Mouse (Mus musculus) left cerebral cortex, adult 11 months (tissue): ENCODE measurements around the gene Miox.

ENCODE experiments used
- DNase-seq: peaks from one replicate; pipeline ENCODE4 v3.0.0; 2022; ENCODE audit warnings: low spot score

Gene Miox

DNA sequence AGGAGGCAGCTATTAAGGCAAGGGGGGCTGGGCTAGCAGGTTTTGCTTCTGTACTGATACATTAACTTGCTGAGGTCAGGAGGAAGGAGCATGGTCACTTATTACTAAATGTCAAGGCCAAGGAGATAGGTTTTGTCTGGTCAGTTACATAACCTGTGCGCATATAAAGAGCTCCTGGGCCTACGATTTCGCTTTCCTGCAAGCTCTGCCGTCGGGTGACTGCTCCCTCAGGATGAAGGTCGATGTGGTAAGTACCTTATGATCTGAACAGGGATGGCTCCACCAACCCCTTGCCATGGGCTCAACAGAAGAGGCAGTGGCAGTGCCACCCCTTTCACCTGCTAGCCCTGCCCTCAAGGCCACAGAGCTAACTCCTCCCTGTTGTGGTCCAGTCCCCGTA, at the start of gene Miox:
TSS of gene Miox (plus strand) at position 128 of the 400 bp plus-strand sequence.
- no peak for DNase-seq

DNA sequence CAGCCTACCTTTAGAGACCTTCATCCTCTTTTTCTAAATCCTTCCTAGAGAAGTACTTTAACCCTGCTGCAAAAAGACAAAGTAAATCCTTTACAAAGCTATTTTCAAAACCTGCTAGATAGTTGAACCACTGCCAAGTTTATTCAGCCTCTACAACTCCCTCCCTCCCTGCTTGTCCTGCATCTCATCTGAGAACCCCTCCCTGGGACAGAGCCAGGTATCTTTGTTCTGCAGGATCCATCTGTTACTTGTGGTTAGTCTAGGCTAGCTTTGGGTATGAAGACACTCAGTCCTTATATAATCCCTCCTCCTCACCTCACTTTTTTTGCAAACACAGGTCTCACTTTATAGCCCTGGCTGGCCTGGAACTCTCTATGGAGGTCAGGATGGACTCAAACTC, 49.2 kb upstream of the Miox start:
- no peak for DNase-seq

DNA sequence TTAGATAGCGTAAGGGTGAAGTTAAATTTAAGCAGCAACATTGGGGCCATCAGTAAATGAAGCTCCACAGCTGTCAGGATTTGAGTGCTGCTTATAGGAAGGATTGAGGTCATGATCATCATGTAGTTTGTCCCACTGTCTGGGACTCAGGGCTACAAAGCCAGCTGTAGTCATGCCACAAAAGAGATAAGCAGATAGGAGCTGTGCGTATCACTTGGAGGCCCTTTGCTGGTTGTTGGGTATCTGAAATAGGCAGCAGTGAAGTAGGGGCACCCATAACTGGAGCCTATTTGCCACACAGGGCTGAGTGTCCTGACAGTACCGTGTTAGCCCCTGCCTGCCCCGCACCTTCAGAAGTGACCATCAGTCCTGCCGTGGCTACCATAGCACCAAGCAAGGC, 48.7 kb upstream of the Miox start:
- DNase-seq, result no peak

DNA sequence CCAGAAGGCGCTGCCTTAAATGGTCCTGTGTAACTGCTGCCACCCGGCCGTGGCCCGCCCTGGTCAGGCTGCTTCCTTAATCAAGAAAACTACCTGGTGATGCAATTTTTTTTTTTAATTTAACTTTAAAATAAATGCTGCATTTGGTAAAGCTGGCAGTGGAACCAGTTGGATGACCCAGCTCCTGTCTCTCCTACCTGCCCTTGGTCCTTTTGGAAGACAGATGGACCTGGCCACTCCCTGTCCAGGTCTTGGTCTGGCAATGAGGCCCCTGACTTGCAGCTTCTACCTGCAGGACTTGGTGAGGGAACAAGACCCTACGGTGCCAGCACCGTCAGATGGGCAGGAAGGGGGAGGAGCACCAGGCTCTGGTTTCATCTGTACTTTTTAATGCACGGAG, 48.1 kb upstream of the Miox start:
- no peak for DNase-seq

DNA sequence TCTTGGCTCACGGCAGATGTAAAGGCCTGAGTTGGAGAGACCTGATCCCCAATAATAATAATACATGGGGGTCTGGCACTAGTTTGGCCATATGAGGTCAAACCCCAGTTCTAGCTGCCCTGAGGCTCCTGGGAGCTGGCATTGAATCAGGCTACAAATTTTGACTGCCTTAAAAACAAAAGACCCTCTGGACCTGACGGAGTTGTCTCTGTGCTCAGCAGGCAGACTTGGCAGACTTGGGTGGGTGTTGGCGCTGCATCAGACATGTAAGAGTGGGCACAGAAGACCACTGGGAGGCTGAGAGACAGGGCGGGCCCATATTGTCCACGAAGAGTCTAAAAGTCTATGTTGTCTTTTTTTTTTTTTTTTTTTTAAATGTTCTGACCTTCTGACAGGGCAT, 47.6 kb upstream of the Miox start:
- DNase-seq, result no peak

DNA sequence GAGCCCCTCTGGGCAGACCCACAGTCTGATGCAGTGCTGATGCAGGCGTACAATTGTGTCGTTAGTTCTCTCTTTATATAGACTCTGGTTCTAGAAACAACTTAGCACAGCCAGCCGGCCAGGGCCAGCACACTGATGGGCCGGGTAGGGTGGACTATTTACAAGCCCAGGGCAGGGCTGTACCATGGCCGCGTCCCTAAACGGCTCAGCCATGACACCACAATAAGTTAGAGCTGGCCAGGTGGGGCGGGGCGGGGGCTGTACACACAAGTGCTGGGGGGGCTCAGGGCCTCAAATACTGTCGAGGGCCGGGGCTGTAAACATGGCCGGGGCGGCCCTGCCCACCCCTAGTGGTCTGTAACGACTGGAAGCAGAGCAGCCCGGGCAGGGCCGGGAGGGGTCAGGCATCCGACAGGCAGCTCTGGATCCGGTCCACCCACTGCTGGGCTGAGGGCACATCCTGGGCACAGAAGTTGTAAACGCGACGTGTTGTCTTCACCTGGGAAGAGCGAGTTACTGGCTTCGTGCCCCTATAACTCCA, 45.9 kb upstream of the Miox start:
- no peak for DNase-seq

DNA sequence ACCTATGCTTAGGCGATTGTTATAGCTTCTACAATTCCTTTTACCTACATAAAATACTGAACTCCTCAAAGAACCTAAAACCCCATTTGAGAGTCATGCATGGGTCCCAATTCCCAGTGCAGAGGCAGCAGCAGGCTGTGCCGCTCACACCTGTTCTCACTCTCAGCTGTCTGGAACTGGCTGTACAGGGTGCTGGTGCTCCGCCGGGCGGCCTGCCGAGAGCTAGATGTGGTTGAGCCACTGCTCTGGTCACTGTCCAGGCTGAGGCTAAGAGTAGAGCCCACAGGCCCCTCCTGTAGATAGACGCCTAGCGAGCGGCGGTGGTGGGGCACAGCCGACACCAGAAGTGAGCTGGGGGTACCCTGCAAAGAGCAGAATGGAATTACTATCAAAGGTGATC, 44.7 kb upstream of the Miox start:
- no peak for DNase-seq

DNA sequence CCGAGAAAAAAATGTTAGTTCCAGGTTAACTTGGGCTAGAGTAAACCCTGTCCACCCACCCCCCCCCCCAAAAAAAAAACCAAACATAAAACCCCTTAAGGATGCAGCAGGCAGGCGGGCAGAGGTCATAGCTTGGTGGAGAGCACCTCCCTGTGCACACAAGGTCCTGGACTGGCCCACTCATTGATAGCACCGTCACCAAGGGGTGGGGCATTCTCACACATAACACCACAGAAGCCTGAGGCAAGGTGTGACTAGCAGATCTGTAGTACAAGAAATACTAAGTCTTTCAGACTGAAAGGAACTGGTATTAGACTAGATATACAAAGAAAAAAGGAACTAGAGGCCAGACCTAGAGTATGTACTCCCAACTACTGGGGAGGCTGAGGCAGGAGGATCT, 42.7 kb upstream of the Miox start:
- DNase-seq, result no peak

DNA sequence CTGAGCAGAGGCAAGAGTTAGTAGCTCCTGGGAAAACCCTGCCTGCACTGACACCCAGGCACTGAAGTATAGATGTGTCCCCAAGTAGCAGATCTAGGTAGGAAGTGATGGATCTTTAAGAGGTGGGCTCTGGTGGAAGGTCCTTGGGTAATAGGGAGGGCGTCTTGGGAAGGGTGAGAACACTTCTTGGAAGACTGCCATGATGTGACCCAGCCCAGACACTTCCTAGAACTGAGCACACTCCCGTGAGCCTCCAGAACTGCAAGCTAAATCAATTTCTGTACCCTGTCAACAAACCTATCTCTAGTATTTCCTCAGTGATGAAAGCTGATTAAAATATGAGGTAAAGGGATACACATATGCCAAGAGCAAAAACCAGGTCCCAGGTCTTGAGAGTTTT, 41.4 kb upstream of the Miox start:
- no peak for DNase-seq

DNA sequence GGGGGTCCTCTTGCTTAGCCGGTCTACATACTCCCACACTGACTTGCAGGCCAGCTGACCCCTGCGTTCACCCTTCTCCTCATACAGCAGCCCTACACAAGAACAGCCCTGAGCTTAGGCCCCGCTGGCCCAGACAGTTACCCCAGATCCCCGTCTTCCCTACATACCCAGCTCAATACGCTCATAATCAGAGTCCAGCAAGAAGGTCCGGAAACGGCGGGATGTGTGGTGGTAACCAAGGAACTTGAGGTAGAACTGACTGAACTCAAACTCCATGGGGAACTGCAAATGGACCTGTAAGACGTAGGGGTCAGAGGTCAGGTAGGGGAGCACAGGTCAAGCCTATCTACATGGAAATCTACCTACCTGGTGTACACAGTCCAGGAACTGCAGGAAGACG, 40.4 kb upstream of the Miox start:
- no peak for DNase-seq

DNA sequence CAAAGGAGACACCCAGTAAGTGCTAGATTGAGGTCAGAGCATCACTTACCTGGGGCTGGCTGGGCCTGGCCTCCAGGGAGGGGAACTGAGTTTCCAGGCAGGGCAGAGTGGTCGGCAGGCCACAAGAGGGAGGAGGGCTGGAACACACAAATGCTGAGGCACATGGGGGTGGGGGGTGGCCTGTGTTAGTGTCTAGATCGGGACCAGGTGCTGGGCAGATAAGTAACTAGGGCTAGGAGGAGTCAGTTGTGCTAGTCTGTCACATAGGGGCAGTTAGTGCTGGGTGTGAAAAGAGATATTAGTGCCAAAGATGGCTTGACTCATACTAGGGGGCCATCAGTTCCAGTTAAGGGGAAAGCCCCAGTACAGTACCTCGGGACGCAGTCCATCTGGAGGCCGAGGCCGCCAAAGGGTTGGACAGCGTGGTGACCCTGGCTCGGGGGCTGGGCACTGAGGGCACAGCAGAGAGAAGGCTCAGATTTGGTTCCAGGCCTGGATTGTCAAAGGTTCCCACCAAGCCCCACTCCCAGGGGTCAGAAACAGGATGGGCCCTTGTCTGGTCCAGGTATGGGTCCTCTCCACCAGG, 38.5 kb upstream of the Miox start:
- no peak for DNase-seq

DNA sequence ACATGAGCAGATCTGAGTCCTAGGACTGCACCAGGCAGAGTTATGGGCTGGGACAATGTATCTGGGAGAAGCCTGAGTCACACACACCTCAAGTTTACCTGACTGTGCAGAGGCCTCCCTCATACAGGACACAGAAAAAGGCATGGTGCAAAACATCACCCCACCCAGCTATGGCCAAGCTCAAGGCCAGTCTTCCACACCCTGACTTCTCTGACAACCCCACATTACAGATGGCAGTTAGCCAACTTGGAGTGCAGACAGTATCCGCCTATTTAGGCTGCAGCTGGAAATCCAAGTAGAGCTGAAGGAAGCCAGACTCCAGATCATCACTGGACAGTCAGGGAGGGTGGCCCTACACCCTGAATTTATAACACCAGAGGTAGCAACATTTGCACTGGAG, 37.7 kb upstream of the Miox start:
- no peak for DNase-seq

DNA sequence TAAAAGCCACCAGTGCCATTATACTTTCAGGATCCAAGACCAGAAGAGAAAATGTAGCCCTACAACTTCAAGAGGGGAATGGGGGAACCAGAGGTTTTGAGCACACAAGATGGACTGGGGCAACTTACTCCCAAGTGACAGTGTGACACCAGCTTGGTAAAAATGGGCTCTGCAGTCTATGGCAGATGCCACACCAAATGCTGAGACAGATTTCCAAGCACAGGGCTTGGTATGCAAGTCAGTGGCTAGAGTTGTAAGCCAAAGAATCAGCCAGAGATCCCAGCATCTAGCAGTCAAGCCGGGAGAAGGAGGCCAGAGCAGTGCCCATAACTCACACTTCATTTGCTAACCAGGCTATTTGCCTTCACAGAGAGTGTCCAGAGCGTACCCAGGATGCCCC, 36.5 kb upstream of the Miox start:
- no peak for DNase-seq

DNA sequence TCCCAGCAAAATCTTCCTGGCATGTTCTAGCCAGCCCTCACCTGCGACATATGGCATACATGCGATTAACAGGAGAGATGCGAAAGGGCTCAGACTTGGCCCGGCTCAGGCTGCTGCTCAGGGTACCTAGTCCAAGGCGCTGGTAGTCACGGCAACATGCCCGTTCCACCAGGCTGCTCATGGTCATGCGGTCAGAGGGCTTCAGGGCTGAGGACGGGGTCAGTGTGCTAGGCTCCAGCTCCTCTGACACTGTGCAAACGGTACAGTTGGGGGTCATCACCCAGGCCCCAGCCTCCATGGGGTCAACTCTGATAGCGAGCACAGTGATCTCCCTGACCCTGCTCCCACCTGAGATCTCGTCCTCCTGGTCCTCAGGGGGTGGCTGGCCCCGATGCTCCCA, 34.0 kb upstream of the Miox start:
- no peak for DNase-seq

DNA sequence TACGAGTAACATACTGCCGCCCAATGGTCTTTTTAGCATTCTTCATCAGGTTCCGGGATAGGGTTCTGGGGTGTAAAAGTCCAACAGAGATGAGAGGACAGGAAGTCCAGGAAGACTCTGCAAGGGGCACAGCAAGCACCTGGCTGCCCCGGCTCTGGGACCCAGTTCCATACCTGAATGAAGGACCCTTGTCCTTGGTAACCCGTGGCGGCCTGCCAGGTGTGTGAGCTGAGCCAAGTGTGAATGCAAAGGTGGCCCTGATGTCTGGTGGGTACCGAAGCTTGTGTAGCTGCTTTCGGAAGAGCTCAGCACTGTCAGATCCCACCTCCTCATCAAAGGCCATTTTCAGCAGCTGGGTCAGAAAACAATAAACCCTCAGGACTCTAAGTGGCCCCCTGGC, 33.6 kb upstream of the Miox start:
- no peak for DNase-seq

DNA sequence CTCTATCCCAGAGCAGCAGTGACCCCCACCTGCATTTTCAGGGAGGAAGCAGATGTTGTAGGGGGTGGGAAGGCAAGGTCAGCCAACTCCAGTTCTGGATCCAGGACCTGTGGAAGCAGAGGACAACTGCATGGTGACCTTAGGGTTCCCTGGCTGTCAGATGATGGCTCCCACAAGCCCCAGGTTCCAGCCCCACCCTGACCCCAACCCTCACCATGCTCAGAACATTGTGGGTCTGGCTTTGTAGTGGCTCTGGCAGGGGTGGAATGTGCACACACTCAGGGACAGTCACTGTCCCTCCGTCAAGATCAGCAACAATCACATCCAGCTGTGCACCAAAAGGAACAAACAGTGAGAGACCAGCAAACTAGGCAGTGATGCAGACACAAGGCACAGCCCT, 28.2 kb upstream of the Miox start:
- no peak for DNase-seq

DNA sequence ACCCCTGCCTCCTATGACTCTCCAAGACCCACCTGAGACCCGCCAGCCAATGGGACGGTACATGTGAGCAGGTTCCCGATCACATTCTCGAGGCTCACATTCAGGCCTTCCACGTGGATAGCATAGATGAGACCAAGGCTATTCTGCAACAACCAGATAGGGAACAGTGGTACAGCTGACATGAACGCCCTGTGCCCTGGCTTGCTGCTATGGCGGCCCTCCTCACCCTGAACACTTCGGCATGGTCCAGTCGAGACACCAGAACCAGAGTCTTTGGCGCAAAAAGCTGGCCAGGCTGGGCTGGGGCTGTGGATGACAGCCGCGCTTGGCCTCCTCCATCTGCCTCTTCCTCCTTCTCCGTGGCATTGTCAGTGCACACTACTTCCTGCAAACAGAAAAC, 26.7 kb upstream of the Miox start:
- DNase-seq, result no peak

DNA sequence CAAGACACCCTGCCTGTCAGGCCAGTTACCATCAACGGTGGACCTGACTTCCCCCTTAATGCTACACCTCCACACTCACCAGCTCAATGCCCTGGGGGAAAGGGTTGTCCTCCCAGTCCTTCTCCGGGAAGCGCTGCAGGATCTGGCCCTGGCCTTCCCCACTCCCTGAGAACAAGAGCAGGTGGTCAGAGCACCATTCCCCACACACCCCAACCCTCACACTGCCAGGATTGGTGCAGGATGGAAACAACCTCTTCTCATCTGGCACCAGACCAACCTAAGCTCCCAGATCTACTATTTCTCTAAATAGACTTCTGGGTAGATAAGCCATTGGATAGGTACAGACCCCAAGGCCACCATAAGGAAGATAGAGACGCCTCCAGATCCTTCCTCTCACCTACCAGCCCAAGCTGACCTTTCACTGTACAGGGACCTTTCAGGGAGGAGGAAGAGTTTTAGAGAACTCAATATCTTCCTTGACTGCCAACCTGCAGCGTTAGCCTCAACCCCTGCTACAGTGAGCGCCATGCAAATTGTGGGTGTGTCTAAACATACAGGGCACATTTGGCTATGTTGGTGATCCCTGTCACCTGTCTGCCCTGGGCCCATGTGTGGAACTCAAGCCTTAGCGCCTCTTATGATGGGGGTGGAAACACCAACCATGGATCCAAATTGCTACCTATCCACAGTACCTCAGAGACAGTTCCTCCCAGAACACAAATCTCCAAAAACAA, 25.6 kb upstream of the Miox start:
- DNase-seq, result no peak

DNA sequence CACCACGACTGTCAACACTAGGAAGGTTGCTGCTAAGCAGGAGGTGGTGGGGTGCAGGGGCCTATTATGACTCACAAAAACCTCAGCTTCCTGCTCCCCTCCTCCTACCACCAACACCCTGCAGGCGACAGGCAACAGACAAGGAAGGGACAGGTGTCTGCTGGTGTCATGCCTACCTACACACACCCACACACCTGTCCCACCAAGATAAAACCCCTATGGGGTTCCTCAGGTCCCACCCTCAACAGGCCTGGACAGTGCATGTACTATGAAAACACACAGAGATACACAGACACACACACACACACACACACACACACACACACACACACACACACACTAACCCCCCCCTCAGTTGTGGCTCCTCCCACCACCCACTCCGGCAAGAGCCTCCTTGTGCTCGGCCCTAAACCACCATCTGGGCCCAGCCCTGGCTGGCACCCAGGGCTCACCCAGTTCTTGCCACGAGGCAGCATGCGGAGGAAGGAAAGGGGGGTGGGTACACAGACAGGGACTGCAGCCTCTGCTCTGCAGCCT, 24.2 kb upstream of the Miox start:
- peak; percentile 73 for DNase-seq

DNA sequence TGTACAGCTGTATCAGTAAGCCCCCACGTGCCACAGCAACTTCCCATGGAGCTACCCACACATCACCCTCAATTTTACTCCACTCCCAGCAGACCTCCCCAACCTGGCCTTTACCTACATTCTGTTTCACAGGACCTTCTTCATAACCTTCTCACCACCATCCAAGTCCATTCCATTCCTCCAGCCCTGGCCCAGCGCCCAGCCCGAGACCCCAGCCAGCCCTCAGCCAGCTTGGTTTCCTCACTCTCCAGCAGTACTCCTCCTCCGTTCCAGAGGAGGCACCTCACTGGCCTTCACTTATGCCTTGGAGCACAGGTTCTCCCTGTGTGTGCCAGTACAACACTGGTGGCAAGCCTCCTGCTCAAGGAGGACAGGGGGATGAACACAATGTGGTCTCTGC, 20.8 kb upstream of the Miox start:
- DNase-seq, result no peak

DNA sequence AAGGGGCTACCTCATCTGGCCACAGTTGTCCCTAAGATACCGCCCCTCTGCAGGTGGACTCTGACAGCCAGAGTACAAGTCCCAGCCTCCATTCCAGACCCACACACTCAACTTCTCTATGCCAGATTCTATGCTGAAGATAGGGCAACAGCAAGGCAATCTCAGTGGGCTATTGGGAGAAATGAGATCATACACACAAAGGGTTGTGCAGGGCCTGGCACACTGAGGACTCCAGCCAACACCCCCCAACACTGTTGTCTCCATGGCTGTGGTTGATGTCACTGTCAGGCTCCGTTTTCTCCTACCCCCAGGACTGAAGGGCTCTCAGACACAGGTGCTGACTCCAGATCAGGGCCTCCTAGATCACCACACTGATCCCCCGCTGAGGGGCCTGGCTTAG, 20.1 kb upstream of the Miox start:
- no peak for DNase-seq

DNA sequence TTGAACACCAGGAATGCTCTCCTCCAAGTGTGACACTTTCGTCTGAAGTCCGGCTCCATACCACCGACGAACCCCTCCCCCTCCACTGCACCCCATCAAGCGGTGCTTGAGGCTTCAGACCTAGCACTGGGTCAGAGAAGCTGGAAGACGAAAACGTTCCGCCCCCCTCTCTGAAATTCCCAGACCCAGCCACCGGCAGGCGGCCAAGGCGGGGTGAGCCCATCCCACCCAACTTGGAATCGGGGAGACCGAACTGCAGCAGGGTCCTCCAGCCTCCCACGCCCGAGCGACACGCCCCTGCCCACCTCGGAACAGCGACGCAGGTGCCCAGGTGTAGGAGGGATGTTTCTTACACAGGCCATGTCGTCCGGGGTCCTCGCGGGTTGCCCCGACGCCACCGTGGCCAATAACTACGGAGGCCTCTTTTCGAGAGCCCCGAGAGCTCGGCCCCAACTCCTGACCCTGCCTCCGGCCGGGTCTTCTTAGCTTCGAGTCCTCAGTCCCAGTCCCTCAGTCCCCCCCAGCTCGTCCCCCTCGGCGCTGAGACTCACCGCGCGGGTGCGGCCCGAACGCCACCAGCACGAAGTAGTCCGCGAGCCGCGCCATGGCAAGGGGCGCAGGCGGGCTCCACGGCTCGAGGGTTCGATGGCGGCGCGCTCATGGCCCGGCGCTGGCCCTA, 19.5 kb upstream of the Miox start:
- no peak for DNase-seq

DNA sequence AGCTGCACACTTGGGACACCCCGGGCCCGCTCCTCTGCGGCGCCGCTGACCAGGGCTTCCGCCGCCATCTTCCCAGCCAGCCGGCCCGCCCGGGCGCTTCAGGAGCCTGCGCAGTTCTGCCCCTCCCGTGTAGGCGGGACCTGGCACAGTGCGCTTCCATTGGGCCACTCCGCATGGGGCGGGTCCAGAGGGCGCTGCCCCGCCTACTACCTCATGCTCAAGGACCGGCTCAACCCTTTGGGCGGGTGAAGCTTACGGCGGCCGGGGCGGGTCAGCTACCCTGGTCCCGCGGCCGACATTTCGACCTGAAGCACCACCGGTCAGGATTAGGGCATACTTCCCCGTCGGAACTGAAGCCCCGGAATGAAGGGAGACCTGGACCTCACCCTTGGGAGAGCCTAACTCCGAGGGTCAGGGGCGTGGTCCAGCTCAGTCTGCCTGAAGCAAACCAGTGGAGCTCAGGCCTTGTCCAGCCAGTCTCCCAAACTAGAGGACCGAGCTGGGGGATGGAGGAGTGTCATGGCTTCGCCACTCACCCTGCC, 18.9 kb upstream of the Miox start, which contains the start of gene Sbf1:
TSS of gene Sbf1 (minus strand) at position 122 of the 542 bp plus-strand sequence.
- DNase-seq, result peak; percentile 96
